ENCODE assay signal across 35 mouse cellular contexts in genomic region chr1:186480019-186480418, GRCm38 (mm10).
"Had no signal": no experiment of that assay in that cellular context is flagged by ENCODE, and none has a peak within 500 bp of the region (broad histone marks: within the 10 kb centered on the region; RNA-seq: fewer than 3 reads in every experiment).

No protein-coding gene starts in this region.

- H3K27ac ChIP-seq: heart, embryonic 10.5 days; heart, embryonic 13.5 days; heart, embryonic 15.5 days; hindbrain, embryonic 10.5 days; hindbrain, embryonic 12.5 days; hindbrain, embryonic 13.5 days; hindbrain, embryonic 14.5 days; hindbrain, embryonic 15.5 days; hindbrain, postnatal 0 days; intestine, embryonic 15.5 days; kidney, embryonic 15.5 days; kidney, postnatal 0 days; layer of hippocampus, adult 2 months had no signal

- H3K36me3 ChIP-seq: heart, embryonic 10.5 days; heart, embryonic 12.5 days; heart, embryonic 13.5 days; heart, embryonic 15.5 days; hindbrain, embryonic 10.5 days; hindbrain, embryonic 12.5 days; hindbrain, embryonic 13.5 days; hindbrain, embryonic 15.5 days; intestine, embryonic 15.5 days; kidney, embryonic 15.5 days had no signal

- H3K4me1 ChIP-seq: heart, embryonic 10.5 days; heart, embryonic 12.5 days; hindbrain, embryonic 12.5 days; hindbrain, embryonic 13.5 days; hindbrain, embryonic 15.5 days had no signal

- DNase-seq: heart, postnatal 10 days; heart, postnatal 14 days; heart, postnatal 36 days; heart, postnatal 4 days; kidney, adult 11 months; kidney, adult 18-20 months; kidney, adult 2 months; kidney, adult 8-10 months; kidney, adult 9 months; kidney, postnatal 10 days; kidney, postnatal 14 days; kidney, postnatal 25 days; kidney, postnatal 36 days; kidney, postnatal 4 days; layer of hippocampus, adult 9-11 months; layer of hippocampus, postnatal 36 days had no signal

- H3K4me2 ChIP-seq: heart, embryonic 11.5 days; heart, embryonic 12.5 days; heart, embryonic 13.5 days; heart, embryonic 15.5 days; hindbrain, embryonic 12.5 days; hindbrain, embryonic 13.5 days; hindbrain, embryonic 14.5 days; hindbrain, embryonic 15.5 days; intestine, embryonic 15.5 days; kidney, embryonic 15.5 days had no signal

- H3K27me3 ChIP-seq: heart, embryonic 12.5 days; heart, embryonic 13.5 days; heart, embryonic 15.5 days; hindbrain, embryonic 12.5 days; hindbrain, embryonic 13.5 days; hindbrain, embryonic 15.5 days; intestine, embryonic 15.5 days; kidney, embryonic 15.5 days had no signal

- H3K4me3 ChIP-seq: heart, embryonic 10.5 days; heart, embryonic 12.5 days; heart, embryonic 13.5 days; heart, embryonic 15.5 days; hindbrain, embryonic 10.5 days; hindbrain, embryonic 12.5 days; hindbrain, embryonic 13.5 days; hindbrain, embryonic 15.5 days; intestine, embryonic 15.5 days; kidney, embryonic 15.5 days; layer of hippocampus, adult 2 months had no signal

- H3K9me3 ChIP-seq: heart, embryonic 10.5 days; heart, embryonic 12.5 days; heart, embryonic 13.5 days; heart, embryonic 15.5 days; hindbrain, embryonic 10.5 days; hindbrain, embryonic 12.5 days; hindbrain, embryonic 13.5 days; hindbrain, embryonic 15.5 days; intestine, embryonic 15.5 days; kidney, embryonic 15.5 days had no signal

- H3K9ac ChIP-seq: heart, embryonic 12.5 days; heart, embryonic 13.5 days; heart, embryonic 15.5 days; hindbrain, embryonic 12.5 days; hindbrain, embryonic 13.5 days; hindbrain, embryonic 14.5 days; hindbrain, embryonic 15.5 days; intestine, embryonic 15.5 days; kidney, embryonic 15.5 days had no signal

- ATAC-seq: hindbrain, embryonic 16.5 days; hindbrain, postnatal 0 days; inflammation-experienced regulatory T-cells, adult 6 months; intestine, embryonic 15.5 days; intestine, embryonic 16.5 days; intestine, postnatal 0 days had no signal
